Mouse (Mus musculus): Measurements from ENCODE around the gene Greb1.

The Greb1 gene

DNA sequence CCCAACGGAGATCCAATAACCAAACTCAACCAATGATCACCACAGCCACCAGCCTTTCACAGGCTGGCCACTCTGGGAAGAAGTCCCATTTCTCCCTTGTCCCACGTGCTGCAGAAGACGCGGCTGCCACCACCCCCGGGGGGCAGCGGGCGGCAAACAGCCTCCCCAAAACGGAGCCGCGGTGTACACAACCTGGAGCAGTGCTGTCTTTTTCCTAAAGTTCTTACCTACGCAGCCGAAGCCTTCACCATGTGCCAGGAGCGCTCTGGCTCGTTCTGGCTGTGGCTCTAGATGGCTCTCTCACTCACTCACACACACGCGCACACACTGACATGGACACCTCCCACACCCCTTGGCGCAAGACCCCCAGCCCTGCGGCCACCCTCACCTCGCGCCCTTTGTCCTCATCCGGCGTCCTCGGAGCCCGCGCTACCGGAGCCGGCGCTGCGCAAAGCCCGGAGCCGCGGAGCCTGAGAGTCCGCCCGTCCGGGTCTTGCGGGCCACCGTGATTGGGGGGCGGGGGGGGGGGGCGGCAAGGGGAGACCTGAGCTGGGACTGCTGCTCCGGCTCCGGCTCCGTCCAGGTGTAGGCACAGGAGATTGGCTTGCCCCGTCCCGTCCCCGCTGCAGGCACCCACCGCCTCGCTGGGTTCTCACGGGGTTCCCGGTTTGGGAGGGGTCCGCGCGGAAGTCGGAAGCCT, at the start of gene Greb1:
Gene Greb1 (minus strand): TSS at position 628 of the 700 bp plus-strand sequence.
- DNase-seq (ENCODE audit: low read depth, low spot score), result no peak

DNA sequence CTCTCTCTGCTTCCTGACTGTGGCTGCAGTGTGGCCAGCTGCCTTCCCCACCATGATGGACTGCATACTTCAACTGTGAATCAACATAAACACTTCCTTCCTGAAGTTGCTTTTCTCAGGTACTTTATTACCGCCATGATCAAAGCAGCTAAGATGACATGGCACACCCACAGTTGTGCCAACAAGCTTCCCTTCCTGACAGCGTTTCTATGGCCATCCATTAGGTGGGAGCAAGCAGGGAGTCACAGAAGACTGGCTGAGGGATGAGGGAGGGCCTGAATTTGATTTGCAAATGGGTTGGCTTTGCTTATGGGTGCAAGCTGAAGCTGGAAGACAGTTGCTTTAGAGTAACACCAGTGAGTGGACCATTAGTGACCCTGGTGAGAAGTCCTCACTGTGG, 49.1 kb upstream of the Greb1 start:
- no peak for DNase-seq (ENCODE audit: low read depth, low spot score)

DNA sequence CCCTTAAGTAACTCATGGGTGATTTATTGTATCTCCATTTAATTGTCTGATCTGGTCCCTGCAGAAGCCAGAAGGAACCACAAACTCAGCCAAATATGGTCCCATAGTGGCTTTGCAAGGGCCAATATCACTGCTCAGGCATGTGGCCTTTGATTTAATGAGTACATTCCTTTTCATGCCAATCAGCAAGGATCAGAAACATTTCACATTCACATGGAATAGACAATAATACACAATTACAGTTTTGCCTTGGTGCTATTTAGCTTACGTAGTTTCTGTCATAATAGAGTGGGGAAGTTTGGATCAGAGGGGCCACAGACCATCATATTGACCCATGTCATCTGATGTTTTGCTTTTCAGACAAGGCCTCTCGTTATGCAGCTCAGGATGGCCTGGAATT, 47.8 kb upstream of the Greb1 start:
- DNase-seq (ENCODE audit: low read depth, low spot score), result no peak

DNA sequence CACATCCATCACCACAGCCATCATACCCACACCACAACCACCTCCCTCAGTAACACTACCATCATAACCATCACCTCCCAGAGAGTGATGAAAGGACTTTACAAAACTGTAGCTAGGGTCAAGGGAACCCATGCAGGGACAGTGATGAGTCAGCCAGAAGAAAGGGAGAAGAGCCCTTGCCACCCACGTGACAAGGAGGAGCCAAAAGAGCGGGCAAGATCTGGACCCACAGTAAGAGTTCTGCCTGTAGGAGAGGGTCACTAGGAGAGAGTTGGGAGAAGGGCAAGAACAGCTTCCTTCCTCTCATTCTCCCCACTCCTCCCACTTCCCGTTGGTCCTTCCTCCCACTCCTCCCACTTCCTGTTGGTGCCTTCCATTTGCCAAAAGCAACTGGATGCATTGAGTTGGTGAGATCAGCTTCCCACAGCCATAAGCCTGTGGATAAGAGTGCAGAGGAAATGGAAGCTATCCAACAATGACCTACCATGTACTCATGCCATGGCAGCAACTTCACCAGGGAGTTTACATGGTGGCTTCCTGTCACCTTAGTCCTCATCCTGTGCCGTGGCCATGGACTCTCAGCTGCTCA, 46.6 kb upstream of the Greb1 start:
- DNase-seq (ENCODE audit: low read depth, low spot score), result no peak

DNA sequence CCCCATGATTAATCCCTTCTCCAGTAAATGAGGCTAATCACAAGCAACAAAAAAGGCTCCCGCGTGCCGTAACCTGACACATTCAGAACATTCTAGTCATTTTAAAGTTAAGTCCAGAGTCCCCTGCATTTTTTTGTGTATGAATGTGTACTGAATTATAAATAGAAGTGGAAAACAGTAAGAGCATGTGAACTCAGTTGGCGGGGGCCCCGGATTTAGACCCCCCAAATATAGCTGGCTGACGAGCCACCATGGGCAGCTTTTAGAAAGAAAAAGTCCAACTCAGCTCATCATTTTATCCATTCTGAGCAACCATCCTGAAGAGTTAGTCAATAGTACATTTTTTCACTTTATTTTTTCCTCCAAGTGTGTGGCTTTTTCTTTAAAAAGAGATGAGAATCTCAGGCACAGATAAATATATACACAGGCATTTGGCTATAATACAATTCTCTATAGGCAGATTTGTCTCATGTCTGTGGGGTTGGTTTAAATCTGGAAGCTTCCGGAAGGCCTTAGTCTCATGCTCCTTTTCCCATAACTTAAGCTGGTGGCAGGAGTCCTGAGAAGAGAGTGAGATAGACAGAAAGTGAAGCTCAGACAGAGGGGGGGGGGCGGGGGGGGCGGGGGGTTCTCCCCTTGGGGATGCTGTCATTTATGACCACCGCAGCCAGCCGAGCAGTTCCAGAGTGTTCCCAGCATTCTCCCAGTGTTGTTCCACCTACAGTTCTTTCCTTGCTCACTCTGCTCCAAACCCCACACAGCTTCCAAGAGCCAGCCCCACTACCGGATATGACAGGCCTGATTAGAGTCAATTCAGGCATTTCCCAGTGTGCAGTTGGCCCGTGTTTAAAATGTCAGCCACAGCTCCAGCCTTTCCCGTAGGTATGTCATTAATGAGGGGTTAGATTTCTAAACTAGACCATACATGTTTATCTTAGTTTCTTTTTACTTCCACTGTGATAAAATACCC, 44.2 kb upstream of the Greb1 start:
- no peak for DNase-seq (ENCODE audit: low read depth, low spot score)

DNA sequence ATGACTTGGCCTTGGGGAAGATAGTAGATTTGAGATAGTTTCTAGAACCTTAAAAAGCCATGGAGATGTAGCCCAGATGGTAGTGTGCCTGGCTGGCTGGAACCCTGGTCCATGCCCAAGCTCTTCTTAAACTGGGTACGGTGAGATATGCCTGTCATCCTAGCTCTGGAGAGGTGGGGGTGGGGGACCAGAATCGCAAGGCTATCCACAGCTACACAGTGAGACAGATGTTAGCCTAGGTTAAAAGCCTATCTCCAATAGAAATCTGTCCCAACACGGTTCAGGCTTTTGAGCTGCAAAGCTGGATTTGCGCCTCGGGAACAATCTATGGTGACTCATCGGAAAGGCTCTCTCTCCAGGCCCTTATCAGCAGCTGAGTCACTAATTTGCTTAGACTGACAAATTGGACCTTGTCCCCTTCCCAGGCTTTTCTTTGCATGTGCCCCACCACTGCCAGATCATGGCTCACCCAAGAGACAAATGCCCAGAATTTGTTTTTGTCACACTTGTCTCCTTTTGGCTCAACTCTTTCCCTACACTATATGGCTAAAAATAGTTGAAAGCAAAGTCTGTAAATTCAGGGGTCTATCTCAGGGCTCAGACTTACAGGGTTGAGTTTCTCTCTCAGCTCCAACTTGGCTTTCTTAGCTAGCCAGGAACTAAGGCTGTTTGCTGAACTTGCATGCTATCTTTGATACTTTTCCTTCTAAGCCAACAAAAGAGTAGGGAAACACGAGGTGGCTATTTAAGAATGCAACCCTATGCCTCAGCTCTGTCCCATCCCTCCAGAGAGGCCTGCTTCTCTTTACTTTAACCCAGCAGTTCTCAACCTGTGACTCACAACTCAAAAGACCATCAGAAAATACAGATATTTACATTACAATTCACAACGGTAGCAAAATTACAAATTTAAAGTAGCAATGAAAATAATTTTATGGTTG, 40.4 kb upstream of the Greb1 start:
- no peak for DNase-seq (ENCODE audit: low read depth, low spot score)

DNA sequence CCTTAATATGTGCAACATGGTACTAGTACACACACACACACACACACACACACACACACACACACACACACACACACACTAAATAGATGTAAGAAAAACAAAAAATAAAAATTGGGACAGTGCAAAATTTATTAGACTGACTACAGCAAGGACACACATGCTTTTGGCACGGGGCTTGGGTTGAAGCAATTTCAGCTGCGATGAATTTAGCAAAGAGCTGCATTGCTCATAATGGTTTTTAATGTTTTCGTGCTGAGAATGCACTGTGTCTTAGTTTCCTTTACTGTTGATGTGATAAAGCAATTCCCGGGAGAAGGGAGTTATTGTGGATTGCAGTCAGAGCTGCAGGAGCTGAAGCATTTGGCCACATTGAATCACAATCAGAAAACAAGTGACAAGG, 37.1 kb upstream of the Greb1 start:
- DNase-seq (ENCODE audit: low read depth, low spot score), result no peak

DNA sequence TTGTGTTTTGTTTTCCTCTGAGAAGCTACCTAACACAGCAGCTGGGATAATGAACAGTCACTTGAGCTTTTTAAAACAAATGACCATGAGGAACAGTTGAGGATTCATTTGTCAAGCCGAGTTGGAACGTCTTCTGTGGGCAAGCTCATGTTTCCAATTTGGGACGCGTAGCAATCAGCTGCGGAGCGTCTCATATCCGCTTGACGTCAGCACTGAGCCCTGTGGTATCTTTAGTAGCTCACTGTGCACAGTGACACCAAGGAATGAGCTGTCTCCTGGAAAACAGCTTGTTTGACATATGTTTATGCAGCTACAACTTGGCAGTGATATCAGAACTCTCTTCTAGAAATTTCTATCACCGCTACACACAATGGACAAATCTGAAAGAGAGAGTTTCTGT, 35.5 kb upstream of the Greb1 start:
- no peak for DNase-seq (ENCODE audit: low read depth, low spot score)

DNA sequence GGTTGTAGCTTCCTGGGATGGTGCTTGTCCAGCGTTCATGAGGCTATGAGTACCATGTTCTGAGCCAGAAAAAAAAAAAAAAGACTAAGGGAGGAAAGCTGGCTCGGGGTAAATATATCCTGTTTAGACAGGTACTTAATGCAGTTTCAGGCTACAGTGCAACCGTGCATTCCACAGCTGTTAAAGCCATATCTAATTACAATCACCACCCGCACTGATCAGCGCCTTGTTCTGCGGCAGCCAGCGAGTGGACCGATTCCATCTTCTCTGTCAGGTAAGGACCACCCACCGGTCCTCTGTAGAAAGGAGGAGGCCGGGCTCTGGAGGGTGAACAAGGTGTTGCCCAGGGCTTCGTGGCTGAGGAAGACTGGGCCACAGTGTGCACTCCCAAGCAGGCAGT, 34.0 kb upstream of the Greb1 start:
- DNase-seq (ENCODE audit: low read depth, low spot score), result no peak

DNA sequence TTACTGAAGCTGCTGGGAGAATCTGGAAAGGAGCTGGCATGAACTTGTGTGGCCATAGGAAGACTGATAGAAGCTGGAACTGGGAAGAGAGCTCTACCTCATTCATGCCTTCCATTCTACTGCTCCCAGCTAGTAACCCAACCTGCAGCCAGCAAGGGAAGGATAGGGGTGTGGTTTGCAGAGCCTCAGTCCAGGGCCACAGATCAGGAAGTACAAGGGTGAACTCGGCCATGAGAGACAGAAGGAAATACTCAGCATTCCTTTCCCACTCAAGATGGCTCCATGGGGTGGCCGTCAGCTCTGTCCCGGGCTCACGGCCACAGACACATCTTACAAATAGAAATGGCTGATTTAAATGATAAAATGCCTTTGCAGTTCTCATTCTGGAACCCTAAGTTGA, 30.4 kb upstream of the Greb1 start:
- no peak for DNase-seq (ENCODE audit: low read depth, low spot score)

DNA sequence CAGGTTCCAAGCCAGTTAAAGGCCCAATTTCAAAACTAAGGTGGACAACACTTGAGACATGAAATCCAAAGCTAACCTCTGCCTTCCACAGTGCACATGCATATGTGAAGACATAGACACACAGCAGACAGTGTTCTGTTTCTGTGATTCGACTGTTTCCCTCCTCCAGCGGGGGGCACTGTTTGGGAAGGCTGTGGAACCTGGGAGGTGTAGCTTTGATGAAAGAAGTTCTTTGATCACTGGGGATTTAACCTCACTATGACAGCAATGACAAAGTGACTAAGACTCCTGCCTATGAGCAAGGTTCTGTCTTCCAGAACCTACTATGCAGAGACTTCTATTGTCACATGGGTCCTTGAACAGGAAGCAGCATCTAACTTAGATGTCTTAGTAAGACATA, 29.1 kb upstream of the Greb1 start:
- peak; percentile 14 for DNase-seq (ENCODE audit: low read depth, low spot score)

DNA sequence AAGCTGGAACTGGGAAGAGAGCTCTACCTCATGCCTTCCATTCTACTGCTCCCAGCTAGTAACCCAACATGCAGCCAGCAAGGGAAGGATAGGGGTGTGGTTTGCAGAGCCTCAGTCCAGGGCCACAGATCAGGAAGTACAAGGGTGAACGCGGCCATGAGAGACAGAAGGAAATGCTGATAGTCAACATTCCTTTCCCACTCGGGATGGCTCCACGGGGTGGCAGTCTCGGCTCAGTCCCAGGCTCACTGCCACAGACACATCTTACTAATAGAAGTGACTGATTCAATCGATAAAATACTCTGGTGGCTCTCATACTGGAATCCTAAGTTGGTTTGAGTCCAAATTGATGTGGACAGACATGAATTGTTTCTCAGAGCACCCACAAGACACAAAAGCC, 27.8 kb upstream of the Greb1 start:
- peak; percentile 7 for DNase-seq (ENCODE audit: low read depth, low spot score)

DNA sequence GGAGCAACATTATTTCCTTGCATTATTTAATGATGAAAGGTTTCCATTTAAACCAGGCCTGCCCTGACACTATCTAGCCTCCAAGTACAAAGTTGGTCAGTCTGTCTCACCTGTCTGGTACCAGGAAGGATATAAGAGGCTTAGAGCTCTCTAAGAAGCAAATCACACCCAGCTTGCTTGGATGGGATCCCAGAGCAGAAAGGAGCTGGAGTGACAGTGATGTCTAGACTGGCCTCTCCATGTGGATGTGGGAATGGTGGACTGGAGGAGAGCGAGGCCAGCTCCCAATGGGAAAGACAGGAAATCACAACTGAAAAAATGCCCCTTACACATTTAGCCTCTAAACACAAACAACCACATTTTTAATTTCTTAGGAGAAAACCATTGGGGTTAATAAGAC, 23.0 kb upstream of the Greb1 start:
- DNase-seq (ENCODE audit: low read depth, low spot score), result no peak

DNA sequence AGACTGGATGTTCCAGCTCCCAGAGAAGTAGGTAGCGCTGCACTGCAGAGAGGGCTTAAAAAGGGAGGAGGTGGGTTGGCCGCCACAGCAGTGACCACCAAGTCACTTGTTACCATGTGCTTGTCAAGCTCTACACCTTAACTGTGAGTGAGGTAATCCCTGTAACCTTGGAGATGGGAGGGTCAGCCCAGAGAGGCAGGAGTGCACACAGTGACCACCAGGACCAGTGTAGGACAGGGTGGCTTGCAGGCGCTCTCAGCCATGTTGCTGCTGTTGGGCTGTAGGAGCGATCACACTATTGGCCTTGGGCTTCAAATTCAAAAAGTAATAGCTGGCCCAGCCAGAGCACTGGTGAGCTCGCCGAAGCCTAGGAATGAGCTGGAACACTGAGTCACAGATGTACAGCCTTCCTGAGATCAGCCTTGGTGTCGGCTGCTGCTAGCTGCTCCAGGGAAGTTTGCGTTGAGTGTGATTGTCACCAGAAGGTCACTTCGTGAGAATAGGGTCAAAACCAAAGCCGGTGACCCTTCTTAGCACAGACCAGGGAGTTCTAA, 21.6 kb upstream of the Greb1 start:
- no peak for DNase-seq (ENCODE audit: low read depth, low spot score)

DNA sequence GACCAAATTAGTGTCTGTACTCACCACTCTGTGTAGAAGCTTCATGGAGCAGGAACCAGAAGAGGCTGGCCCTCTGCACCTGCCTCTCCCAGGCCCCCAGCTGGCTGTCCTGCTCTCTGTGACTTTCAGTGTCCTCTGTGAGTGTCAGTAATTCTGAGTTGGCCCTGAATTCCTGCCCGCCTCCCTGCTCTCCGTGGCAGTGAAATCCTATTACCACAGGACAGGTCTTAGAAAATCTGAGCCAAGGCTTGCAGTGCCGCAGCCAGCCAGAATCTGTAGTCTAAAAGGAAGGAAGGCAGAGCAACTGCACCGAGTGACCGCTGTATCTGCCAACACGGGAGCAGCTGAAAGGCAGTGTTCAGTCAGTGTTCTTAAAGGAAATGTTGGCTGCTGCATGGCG, 20.1 kb upstream of the Greb1 start:
- no peak for DNase-seq (ENCODE audit: low read depth, low spot score)

DNA sequence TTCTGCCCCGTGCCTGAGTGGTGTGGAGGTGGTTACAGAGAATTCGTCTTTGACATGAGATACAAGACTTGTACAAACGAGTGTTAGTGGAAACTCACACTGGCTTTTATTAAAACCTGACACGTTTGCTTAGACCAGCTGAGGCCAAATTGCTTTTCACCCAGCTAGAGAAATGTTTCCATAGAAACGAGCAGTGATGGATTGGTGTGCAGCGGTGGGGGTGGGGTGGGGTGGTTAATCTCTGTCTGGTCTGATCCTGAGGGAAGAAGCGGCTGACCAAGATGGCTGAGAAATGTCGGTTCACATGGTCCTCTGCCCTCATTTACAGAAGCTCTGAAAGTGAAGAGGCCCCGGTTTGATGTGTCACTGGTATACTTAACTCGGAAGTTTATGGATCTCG, 17.8 kb upstream of the Greb1 start:
- no peak for DNase-seq (ENCODE audit: low read depth, low spot score)

DNA sequence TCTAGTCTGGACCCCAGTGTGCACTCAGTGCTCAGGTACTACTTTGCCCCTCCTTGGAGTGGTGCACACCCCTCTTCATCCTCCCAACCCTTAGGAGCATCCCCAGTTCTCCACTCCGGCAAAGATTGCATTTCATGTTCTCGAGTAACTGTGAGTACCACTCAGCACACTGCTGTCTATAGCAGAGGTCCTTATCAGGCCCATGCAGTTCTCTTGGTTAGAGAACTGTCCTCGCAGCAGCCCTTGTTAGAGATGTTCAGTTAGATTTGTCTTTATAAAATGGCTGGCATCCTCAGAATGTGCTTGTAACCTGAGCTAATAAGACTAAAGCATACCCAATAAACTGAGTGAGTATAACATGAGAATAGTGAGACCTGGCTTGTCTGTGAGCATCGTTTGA, 16.5 kb upstream of the Greb1 start:
- DNase-seq (ENCODE audit: low read depth, low spot score), result no peak

DNA sequence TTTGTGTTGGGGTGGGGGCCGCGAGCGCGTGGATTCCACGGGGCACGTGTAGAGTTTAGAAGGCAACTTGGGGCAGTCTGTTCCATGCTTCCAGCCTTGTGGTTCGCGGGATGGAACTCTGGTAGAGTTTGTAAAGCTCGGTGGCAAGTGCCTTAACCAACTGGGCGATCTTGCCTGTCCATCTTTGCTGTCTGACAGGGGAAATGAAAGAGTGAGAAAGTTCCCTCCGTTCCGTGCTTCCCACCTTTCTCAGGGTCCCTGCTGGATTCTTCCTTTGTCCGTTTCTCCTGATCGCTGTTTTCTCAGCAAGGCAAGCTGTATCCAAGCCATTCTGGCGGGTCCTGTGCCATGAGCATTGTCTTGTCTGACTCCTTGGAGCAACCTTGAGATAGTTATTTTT, 10.8 kb upstream of the Greb1 start:
- DNase-seq (ENCODE audit: low read depth, low spot score), result no peak

DNA sequence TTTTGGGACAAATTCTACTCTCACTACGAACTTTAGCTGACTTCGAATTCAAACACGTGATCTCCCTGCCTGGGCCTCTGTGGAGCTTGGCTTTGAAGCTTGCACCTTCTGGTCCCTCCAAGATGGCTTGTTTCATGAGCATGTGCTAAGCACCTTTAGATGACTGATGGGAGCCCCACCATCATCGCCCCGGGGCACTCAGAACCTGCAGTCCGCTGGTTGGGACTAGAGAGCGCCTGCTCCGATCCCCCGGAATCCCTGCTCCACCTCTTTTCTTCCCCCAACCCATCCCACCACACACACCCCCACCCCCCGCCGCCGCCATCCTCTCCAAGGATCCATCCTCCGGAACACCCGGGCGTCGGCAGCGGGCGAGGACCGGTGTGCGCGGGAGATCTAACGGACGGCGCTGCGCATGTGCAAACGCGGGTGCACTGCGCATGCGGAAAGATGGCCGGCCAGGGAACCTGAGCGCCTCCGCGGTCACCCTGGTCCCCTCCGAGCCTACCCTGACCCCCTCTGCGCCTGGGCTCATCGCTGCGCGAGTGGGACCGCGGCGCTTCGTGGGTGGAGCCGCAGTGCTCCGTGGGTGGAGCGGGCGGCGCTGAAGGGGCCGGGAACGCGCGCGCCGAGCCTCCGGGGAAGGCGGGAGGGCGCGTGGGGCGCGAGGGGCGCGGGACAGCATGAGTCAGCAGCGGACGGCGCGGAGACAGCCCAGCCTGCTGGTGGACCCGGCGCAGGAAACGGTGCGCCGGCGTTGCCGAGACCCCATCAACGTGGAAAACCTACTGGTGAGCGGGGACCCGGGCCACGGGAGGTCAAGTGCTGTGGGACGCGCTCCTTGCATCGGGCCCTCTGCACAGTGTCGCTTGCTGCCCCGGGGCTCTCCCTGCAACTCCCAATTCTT, 10.1 kb upstream of the Greb1 start, which contains the start of gene E2f6:
Gene E2f6 (plus strand): TSS at position 439 of the 907 bp plus-strand sequence.
- DNase-seq (ENCODE audit: low read depth, low spot score), result peak; percentile 91

DNA sequence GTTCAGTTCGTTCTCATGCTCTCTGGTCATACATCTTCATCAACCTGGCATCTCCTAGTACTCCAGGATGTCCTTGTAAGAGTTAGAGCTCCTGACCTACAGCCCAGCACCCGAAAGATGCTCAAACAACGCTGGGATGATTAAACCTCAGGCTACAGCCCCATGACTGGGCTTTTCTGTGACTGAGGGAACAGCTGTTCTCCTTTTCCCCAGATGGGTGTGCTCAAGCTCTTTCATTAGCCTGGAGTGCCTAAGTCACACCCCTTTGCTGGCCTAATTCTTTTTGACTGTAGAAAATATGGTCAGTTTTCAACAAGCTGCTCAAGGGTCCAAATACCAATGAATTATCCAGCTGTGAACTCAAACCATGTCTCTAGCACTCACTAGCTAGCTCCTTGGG, 7.4 kb upstream of the Greb1 start:
- DNase-seq (ENCODE audit: low read depth, low spot score), result peak; percentile 49
